Mouse (Mus musculus): ENCODE measurements around the gene Nsmce3. TPM values are rescaled to one million over a fixed set of nuclear protein-coding genes. Genes with fewer than 3 reads are reported as not detected.

Gene Nsmce3
- total RNA-seq (2023): 1 to 10 TPM; 6.5 to 6.8 TPM

DNA sequence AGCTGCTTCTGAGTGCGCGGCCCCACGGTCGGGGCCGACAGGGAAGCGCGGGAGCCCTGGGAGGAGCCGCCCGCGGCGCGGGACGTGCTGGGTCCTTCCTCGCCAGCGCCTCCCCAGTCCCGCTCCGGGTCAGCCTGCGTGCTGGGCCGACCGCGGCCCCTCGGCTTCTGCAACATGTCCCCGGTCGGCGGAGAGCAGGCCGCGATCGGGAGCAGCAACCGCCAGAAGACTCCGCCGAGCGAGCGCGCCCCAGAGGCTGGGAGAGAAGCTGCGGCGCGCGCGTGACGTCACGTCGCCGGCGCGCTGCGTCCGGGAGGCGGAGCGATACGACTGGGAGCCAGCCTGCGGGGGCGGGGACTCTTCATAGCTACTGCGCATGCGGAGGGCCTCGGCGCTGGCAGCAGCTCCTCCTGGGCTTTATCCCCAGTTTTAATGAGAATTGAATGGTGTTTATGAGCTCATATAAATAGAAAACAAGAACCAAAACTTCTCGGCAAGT lies at the start of gene Nsmce3:
Gene Nsmce3, minus strand, starts transcription at position 255 of the 499 bp plus-strand sequence.

All from T-cell, adult 66 days (primary cell).